Mouse (Mus musculus) embryo, embryonic 11 days (tissue): ENCODE data around the gene Mon1a.

ENCODE experiments used
- DNase-seq: peaks from one replicate; pipeline ENCODE4 v3.0.0-alpha.2; 2015

The Mon1a gene

GRCm38 (mm10) chr9:107910025-107910769, 22.2 kb downstream of the Mon1a start:
- DNase-seq = no peak

GRCm38 (mm10) chr9:107914764-107915420, 26.9 kb downstream of the Mon1a start:
- DNase-seq = no peak

- DNase-seq = peak; percentile 74
These were observed 30.1 kb downstream of the Mon1a start for GRCm38 (mm10) chr9:107917895-107918608.

GRCm38 (mm10) chr9:107918884-107919283, 30.9 kb downstream of the Mon1a start:
- DNase-seq = no peak

- DNase-seq = no peak
These were observed 31.5 kb downstream of the Mon1a start for GRCm38 (mm10) chr9:107919441-107919840.

- DNase-seq = peak; percentile 37
These were observed 35.1 kb downstream of the Mon1a start for GRCm38 (mm10) chr9:107923021-107923420.

GRCm38 (mm10) chr9:107923956-107924355, 36.0 kb downstream of the Mon1a start:
- no peak for DNase-seq

GRCm38 (mm10) chr9:107925251-107925650, 37.3 kb downstream of the Mon1a start:
- no peak for DNase-seq

- DNase-seq = no peak
These were observed 39.0 kb downstream of the Mon1a start for GRCm38 (mm10) chr9:107926920-107927420.

- DNase-seq = no peak
These were observed 39.8 kb downstream of the Mon1a start for GRCm38 (mm10) chr9:107927749-107928148.

- DNase-seq = no peak
These were observed 40.2 kb downstream of the Mon1a start, which contains the start of gene Actl11 for GRCm38 (mm10) chr9:107928169-107928568. Actl11 (plus strand) TSS chr9:107928469.

GRCm38 (mm10) chr9:107932221-107932620, 44.3 kb downstream of the Mon1a start:
- DNase-seq = no peak

GRCm38 (mm10) chr9:107934146-107934545, 46.2 kb downstream of the Mon1a start:
- DNase-seq = no peak

- DNase-seq = no peak
These were observed 47.4 kb downstream of the Mon1a start, which contains the start of gene Camkv for GRCm38 (mm10) chr9:107935374-107935773. Camkv (plus strand) TSS chr9:107935674.

GRCm38 (mm10) chr9:107935790-107936214, 47.9 kb downstream of the Mon1a start:
- peak; percentile 70 for DNase-seq

- peak; percentile 51 for DNase-seq
These were observed 48.4 kb downstream of the Mon1a start for GRCm38 (mm10) chr9:107936215-107936822.

- peak; percentile 5 for DNase-seq
These were observed 48.9 kb downstream of the Mon1a start for GRCm38 (mm10) chr9:107936831-107937230.

- DNase-seq = no peak
These were observed 59.6 kb downstream of the Mon1a start for GRCm38 (mm10) chr9:107947241-107948194.

GRCm38 (mm10) chr9:107949184-107949921, 61.4 kb downstream of the Mon1a start:
- DNase-seq = no peak

- no peak for DNase-seq
These were observed 61.9 kb downstream of the Mon1a start, which contains the start of gene Traip for GRCm38 (mm10) chr9:107949922-107950235. Traip (plus strand) TSS chr9:107950136.
